Mouse (Mus musculus): Measurements from ENCODE around the gene Plekhh3. TPM values are rescaled to one million over a fixed set of nuclear protein-coding genes. Genes with fewer than 3 reads are reported as not detected.

The Plekhh3 gene
- polyA plus RNA-seq, 1 experiment from 2014 or later, result 22.1 TPM

DNA sequence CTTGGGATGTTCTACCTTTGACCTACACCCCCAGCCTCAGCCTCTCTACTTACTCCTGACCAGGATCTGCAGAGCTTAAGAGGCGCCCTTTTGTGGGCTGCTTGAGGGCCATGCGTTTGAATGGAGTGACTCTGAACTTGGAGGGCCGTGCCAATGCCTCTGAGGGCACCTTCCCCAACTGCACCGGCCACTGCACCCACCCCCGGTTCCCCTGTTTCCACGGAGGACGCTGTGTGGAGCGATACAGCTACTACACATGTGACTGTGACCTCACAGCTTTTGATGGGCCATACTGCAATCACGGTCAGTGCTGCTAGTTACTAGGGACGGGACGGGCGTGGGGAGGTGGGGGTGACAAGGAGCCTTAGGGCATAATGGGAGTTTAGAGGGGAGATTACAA lies 13.8 kb upstream of the Plekhh3 start:
- peaks cover 13% of the 10 kb centered on the region for H3K4me1 ChIP-seq
- ATAC-seq (ENCODE audit: insufficient number of reproducible peaks, low FRiP score, low TSS enrichment, low read depth), result no peak
- no peaks in the 10 kb centered on the region for H3K36me3 ChIP-seq
- H3K4me2 ChIP-seq, result no peak overlapping the region
- no peak overlapping the region for H3K9ac ChIP-seq
- H3K27me3 ChIP-seq, result 0 out of 2 replicates have a peak, but pooled peaks cover 5% of the 10 kb centered on the region
- H3K9me3 ChIP-seq, result no peaks in the 10 kb centered on the region
- 77% methylated on average over 12 of the region's 12 CpGs for WGBS
- H3K27ac ChIP-seq, result no peak overlapping the region
- no peak overlapping the region for H3K4me3 ChIP-seq

DNA sequence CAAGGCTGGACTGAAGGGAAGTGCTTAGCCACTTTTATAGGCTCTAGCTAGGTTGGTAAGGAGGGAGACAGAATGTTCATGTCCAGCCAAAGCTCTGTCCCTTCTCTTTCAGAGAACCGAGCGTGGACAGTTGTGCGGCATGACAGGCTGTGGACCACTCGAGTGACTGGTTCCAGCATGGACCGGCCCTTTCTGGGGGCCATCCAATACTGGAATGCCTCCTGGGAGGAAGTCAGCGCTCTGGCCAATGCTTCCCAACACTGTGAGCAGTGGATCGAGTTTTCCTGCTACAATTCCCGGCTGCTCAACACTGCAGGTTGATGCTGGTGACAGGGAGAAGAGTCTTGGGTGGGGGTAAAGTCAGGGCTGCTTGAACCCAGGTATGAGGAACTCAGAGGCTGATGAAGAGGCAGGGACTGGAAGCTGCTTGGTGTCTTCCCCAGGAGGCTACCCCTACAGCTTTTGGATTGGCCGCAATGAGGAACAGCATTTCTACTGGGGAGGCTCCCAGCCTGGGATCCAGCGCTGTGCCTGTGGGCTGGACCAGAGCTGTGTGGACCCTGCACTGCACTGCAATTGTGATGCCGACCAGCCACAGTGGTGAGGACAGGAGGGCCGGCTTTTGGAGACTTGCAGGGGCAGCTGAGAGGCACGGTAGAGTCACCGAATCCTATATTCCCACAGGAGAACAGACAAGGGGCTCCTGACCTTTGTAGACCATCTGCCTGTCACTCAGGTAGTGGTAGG lies 11.8 kb upstream of the Plekhh3 start:
- no peaks in the 10 kb centered on the region for H3K36me3 ChIP-seq

DNA sequence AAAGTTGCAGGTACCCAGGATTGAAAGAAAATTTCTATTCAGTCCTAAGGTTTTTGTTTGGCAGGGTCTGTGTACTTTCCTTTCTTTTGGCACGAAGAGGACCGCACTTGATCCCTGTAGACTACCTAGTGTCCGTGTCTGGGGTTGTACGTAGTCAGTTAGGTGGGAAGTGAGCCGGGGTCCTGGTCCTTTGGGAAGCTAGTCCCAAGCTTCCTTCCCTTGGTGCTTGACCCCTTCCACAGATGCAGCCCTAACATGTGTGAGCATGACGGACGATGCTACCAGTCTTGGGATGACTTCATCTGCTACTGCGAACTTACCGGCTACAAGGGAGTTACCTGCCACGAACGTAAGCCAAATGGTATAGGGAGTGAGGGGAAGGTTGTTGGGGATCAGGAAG lies 10.8 kb upstream of the Plekhh3 start:
- Histone ChIP-seq H3K27me3 (peaks cover 31% of the 10 kb centered on the region), H3K9ac (no peak overlapping the region), H3K4me1 (peaks cover 11% of the 10 kb centered on the region), H3K4me3 (no peak overlapping the region), H3K4me2 (no peak overlapping the region), H3K36me3 (no peaks in the 10 kb centered on the region), H3K27ac (no peak overlapping the region), H3K9me3 (no peaks in the 10 kb centered on the region)
- no peak for ATAC-seq (ENCODE audit: insufficient number of reproducible peaks, low FRiP score, low TSS enrichment, low read depth)
- WGBS, result 87% methylated on average over 11 of the region's 11 CpGs

More for the DNA sequence above, 11.8 kb upstream of the Plekhh3 start:
- H3K27ac ChIP-seq, result no peak overlapping the region
- peaks cover 21% of the 10 kb centered on the region for H3K27me3 ChIP-seq
- ATAC-seq (ENCODE audit: insufficient number of reproducible peaks, low FRiP score, low TSS enrichment, low read depth), result no peak
- 81% methylated on average over 14 of the region's 14 CpGs for WGBS
- H3K9ac ChIP-seq, result no peak overlapping the region
- H3K9me3 ChIP-seq, result no peaks in the 10 kb centered on the region
- H3K4me2 ChIP-seq, result no peak overlapping the region
- H3K4me3 ChIP-seq, result no peak overlapping the region
- H3K4me1 ChIP-seq, result peaks cover 4% of the 10 kb centered on the region; the same call in 1 of the 2 replicates

DNA sequence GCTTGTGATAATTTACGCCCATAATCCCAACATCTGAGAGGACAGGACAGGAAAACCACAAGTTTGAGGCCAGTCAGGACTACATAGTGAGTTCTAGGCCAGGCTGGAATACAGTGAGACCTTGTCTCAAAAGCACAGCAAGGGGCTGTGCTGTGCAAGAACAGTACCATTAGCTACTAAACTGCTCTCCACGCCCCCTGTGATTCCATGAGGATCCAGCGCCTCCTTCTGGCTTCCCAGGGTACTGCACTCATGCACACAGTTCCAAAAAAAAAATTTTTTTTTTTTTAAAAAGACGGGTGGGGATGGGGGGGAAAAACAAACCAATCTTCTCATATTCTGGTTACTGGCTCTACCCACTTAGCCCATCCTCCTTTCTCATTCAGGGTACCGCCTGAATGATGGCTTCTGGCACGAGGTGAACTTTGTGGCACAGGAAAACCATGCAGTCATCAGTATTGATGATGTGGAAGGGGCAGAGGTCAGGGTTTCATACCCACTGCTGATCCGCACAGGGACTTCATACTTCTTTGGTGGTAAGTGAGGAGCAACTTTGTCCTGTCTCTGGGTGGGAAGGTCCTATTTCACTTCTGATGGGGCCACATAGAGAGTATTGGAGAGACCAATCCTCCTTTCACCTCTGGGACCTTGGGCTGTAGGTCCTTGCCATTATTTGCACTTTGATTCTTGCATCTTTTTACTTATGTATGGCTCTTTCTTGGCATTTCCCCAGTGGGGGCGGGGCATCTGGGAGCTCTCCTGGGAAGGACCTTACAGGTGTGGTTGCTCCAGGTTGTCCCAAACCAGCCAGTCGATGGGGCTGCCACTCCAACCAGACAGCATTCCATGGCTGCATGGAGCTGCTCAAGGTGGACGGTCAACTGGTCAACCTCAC lies 9.9 kb upstream of the Plekhh3 start:
- Histone ChIP-seq H3K4me2 (no peak overlapping the region), H3K36me3 (no peaks in the 10 kb centered on the region), H3K27me3 (peaks cover 40% of the 10 kb centered on the region), H3K4me1 (peaks cover 18% of the 10 kb centered on the region), H3K27ac (no peak overlapping the region), H3K4me3 (no peak overlapping the region), H3K9ac (no peak overlapping the region), H3K9me3 (no peaks in the 10 kb centered on the region)
- WGBS, result 40% methylated on average over 10 of the region's 10 CpGs
- ATAC-seq (ENCODE audit: insufficient number of reproducible peaks, low FRiP score, low TSS enrichment, low read depth), result no peak

DNA sequence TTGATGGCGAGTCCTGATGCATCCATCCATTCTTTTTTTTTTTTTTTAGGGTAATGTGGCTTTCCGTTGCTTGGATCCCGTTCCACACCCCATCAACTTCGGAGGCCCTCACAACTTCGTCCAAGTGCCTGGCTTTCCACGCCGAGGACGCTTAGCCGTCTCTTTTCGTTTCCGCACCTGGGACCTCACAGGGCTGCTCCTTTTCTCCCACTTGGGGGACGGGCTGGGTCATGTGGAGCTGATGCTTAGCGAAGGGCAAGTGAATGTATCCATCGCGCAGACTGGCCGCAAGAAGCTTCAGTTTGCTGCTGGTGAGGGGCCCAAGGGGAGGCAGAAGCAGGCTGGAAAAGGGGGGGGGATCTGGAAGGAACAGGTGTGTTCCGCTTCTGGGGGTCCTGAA lies 9.1 kb upstream of the Plekhh3 start:
- 72% methylated on average over 17 of the region's 17 CpGs for WGBS
- peaks cover 47% of the 10 kb centered on the region for H3K27me3 ChIP-seq

DNA sequence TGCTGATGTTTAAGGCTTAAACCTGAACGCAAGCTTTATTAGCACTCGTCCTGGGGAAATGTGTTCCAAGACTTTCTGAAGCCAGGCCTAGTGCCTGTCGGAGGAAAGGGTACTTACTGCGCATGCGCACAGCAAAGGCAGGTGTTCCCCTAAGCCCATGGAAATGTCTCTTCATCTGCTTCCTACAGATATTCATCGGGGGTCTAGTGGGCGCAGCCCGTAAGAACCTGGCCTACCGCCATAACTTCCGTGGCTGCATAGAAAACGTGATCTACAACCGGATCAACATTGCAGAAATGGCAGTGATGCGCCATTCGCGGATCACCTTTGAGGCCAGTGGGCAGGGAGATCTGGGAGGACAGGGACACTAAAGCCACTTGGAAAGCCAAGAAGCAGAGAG lies 8.2 kb upstream of the Plekhh3 start:
- no peak for ATAC-seq (ENCODE audit: insufficient number of reproducible peaks, low FRiP score, low TSS enrichment, low read depth)
- Histone ChIP-seq H3K4me3 (no peak overlapping the region), H3K9me3 (no peaks in the 10 kb centered on the region), H3K36me3 (no peaks in the 10 kb centered on the region), H3K9ac (no peak overlapping the region), H3K27me3 (peaks cover 57% of the 10 kb centered on the region), H3K27ac (no peak overlapping the region), H3K4me2 (no peak overlapping the region), H3K4me1 (peaks cover 31% of the 10 kb centered on the region)
- WGBS, result 78% methylated on average over 15 of the region's 15 CpGs

More for the DNA sequence above, 9.1 kb upstream of the Plekhh3 start:
- no peaks in the 10 kb centered on the region for H3K36me3 ChIP-seq
- H3K9ac ChIP-seq, result no peak overlapping the region
- no peak overlapping the region for H3K4me2 ChIP-seq
- no peak overlapping the region for H3K27ac ChIP-seq
- no peak overlapping the region for H3K4me3 ChIP-seq
- ATAC-seq (ENCODE audit: insufficient number of reproducible peaks, low FRiP score, low TSS enrichment, low read depth), result no peak
- H3K9me3 ChIP-seq, result no peaks in the 10 kb centered on the region
- H3K4me1 ChIP-seq, result peaks cover 23% of the 10 kb centered on the region

DNA sequence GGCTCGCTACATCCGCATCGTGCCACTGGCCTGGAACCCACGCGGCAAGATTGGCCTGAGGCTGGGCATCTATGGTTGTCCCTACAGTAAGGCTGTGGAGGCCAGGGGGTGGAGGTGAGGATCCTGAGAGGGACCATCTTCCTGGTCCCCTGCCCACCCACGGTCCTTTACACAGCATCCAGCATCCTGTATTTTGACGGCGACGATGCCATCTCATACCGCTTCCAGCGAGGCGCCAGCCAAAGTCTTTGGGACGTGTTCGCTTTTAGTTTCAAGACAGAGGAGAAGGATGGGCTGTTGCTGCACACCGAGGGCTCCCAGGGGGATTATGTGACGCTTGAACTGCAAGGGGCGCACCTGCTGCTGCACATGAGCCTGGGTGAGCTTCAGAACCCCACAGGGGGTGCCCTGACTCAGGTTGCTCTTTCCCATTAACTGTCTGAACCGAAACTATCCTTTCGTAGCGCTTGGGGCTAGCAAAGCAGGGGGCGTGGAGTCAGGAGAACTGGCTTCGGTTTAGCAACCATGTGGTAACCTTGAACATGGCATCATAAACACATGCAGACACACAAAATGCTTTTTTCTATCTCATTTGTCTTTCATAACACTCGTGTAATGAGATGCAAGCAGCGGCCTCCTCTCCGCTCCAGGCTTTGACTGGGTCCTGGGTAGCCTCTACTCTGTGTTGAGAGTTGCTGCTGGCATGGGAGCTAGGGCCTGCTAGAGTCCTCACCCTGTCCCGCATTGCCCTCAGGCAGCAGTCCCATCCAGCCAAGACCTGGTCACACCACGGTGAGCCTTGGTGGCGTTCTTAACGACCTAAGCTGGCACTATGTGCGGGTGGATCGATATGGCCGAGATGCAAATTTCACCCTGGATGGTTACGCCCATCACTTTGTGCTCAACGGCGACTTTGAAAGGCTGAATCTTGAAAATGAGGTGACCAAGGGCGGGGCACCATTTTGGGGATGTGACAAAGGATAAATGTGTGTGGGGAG lies 7.2 kb upstream of the Plekhh3 start:
- 47% methylated on average over 36 of the region's 36 CpGs for WGBS
- Histone ChIP-seq H3K27ac (no peak overlapping the region), H3K4me1 (peaks cover 40% of the 10 kb centered on the region), H3K9me3 (no peaks in the 10 kb centered on the region), H3K36me3 (no peaks in the 10 kb centered on the region), H3K27me3 (peaks cover 63% of the 10 kb centered on the region), H3K9ac (no peak overlapping the region), H3K4me3 (no peak overlapping the region), H3K4me2 (no peak overlapping the region)
- ATAC-seq (ENCODE audit: insufficient number of reproducible peaks, low FRiP score, low TSS enrichment, low read depth), result no peak

DNA sequence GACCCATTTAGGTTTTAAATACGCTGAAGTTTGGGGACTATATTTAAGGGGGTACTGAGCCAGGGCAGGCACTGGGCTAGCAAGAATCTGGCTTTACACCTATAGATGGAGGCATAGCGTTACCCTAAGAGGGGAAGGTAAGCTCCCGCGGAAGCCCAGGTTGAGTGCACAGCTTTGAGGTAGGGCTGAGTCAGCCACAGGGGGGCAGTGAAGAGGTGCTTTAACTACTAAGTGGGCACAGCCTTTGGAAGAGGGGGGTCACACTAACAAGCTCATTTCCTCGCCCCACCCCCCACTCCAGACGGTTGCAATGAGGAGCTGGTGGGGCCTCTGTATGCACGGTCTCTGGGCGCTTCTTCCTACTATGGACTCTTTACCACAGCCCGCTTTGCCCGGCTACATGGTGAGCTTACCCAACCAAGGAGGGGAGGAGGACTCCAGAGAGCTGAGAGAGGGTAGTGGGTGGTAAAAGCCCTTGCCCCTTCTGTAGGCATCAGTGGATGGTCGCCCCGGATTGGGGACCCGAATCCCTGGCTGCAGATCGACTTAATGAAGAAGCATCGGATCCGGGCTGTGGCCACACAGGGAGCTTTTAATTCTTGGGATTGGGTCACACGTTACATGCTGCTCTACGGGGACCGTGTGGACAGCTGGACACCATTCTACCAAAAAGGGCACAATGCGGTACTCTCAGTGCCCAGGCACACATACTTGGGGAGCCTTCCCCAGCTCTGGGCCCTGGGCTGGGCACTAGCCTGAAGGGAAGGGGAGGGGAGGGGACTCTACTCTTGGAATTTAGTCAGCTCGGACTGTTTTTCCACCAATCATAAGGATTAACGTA lies 6.0 kb upstream of the Plekhh3 start:
- H3K36me3 ChIP-seq, result no peaks in the 10 kb centered on the region
- peaks cover 66% of the 10 kb centered on the region for H3K27me3 ChIP-seq
- no peak overlapping the region for H3K4me2 ChIP-seq
- H3K4me3 ChIP-seq, result no peak overlapping the region
- no peak overlapping the region for H3K27ac ChIP-seq
- H3K9me3 ChIP-seq, result no peaks in the 10 kb centered on the region
- 25% methylated on average over 22 of the region's 22 CpGs for WGBS
- peaks cover 52% of the 10 kb centered on the region for H3K4me1 ChIP-seq
- ATAC-seq (ENCODE audit: insufficient number of reproducible peaks, low FRiP score, low TSS enrichment, low read depth), result no peak
- no peak overlapping the region for H3K9ac ChIP-seq

DNA sequence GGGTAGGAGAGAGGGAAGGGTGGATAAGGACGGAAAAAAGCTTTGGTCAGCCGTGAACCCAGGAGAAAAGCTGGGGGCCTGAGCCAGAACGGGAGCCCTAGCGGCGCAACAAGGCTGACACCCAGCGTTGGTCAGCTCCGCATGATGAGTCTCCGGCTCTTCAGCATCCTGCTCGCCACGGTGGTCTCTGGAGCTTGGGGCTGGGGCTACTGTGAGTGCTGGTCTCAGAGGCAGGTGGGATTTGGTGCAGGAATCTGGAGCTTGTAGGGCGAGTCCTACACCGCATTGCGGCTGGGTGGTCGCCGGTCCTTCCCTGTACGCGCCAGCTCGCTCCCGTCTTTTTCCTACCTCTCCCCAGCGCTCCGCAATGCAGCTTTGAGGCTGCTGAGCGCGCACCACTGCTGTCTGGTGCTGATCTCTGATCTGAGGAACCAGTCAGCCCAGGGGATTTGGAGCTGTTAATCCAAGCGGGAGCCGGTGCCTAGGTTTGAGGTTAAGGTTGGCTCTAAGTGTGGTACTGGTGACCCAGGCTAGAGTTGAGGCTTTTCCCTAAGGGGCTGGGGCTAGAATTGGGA lies 5.1 kb upstream of the Plekhh3 start:
- Histone ChIP-seq H3K9me3 (no peaks in the 10 kb centered on the region), H3K4me2 (peak overlapping the region; percentile 46), H3K4me3 (peak overlapping the region; percentile 28), H3K27ac (no peak overlapping the region), H3K9ac (no peak overlapping the region), H3K4me1 (peaks cover 56% of the 10 kb centered on the region), H3K36me3 (no peaks in the 10 kb centered on the region), H3K27me3 (peaks cover 66% of the 10 kb centered on the region)
- WGBS, result under 1% methylated on average over 25 of the region's 25 CpGs
- ATAC-seq (ENCODE audit: insufficient number of reproducible peaks, low FRiP score, low TSS enrichment, low read depth), result no peak

DNA sequence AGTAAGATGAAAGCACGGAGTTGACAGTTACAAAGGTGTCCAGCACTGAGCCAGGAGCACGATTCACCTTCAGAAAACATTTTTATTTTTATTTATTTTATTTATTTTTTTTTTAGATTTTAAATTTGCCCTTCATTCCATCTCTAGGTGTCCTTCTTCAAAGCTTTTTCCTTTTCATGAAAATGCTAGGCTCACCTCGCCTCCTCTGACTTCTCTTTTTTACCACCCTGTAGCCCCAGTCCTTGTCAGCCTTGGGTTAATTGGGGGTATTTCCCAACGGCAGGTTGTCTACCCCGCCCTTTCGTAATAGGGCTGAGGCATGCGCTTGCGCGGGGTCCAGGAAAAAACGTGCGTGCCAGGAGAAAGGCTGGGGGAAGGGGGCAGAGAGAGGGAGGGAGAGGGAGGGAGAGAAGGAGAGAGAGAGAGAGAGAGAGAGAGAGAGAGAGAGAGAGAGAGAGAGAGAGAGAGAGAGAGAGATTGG lies 4.5 kb upstream of the Plekhh3 start:
- Histone ChIP-seq H3K27me3 (peaks cover 65% of the 10 kb centered on the region), H3K4me2 (peak overlapping the region; percentile 46), H3K9ac (no peak overlapping the region), H3K9me3 (no peaks in the 10 kb centered on the region), H3K27ac (no peak overlapping the region), H3K36me3 (no peaks in the 10 kb centered on the region), H3K4me1 (peaks cover 57% of the 10 kb centered on the region), H3K4me3 (peak overlapping the region; percentile 28)
- 9% methylated on average over 11 of the region's 11 CpGs for WGBS
- ATAC-seq (ENCODE audit: insufficient number of reproducible peaks, low FRiP score, low TSS enrichment, low read depth), result no peak
